Mouse (Mus musculus): ENCODE data around the gene Rgs9bp. TPM values are rescaled to one million over a fixed set of nuclear protein-coding genes. Genes with fewer than 3 reads are reported as not detected.
A peak's percentile ranks its signal among the peaks of the same experiment; 100 is the strongest.

The Rgs9bp gene
- total RNA-seq (2021) = under 1 TPM; 0.38 to 0.40 TPM
- long read RNA-seq, experiment 1 = 0 reads
- long read RNA-seq, experiment 2 = 0 reads

DNA sequence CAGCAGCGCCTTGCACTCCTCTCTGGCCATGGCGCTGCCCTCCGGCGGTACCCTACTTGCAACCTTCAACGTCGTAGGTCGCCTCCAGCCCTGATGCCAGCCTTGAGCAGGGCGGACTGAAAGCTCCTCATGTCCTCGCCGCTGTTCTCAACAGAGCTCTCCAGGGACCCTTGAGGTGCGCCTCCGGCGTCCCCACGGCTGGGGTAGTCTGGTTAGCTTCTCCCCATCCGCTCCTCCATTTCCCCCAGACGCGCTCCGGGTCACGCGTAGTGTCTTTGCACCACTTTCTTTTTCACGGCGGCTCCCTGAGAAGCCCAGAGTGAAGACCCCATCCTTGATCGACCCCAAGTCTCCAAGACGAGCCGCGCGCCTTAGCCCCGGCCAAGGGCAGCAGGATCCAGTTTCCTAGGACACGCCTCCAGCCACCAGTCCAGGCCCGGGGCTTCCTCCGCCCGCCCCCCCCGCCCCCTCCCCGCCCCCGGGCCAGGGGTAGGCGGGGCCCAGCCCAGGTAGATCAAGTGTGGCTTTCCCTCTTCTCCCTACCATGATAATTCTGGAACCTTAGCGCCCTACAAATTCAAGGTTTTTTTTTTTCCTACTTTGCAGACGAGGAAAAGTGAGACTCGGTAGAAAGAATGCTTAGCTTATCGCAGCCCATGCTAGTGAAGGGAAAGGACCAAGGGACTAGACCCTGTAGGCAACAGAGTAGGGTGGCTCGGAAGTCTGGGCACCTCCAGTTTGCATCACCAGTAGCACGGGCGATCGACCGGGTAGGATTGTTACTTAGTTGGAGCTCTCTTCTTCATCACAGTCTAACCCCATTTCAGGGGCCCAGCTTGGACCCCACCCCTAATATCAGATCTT is at the start of gene Rgs9bp:
Gene Rgs9bp, minus strand, starts transcription at position 392 of the 864 bp plus-strand sequence.
- Histone ChIP-seq H3K4me3 (peak within 1 kb of the TSS; percentile 93), H3K27ac (peak within 1 kb of the TSS; percentile 84)
- no peak for TF ChIP-seq CTCF (IDR thresholded peaks at IDR 0.05)
- intact Hi-C loops (cut with DNase I) = loop anchor here (2.0 kb wide), 1 partner anchor 31 kb away; no protein-coding TSS in a partner anchor
- DNase-seq (ENCODE audit: extremely low spot score in 1 of 2, low spot score in 2 of 2) = no peak

DNA sequence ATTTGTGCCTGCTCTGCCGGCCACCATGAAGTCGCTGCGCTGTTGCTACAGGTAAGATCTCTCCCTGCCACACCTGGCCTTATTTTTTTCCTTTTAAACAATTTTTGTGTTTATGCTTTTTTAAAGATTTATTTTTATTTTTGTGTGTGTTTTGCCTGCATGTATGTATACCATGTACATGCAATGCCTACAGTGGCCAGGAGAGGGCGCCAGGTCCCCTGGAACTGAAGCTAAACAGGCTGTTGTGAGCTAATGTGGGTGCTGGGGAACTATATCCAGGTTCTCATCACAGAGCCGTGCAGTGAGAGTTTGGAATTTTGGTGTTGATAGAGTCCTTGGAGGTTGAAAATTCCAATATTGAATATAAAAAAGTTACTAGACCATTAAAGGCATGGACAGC is 43.1 kb upstream of the Rgs9bp start:
- peak; percentile 62 for TF ChIP-seq CTCF (IDR thresholded peaks at IDR 0.05)
- intact Hi-C loops (cut with DNase I) = no loop called here
- no peak overlapping the region for H3K4me3 ChIP-seq
- DNase-seq (ENCODE audit: extremely low spot score in 1 of 2, low spot score in 2 of 2) = no peak
- no peak overlapping the region for H3K27ac ChIP-seq

DNA sequence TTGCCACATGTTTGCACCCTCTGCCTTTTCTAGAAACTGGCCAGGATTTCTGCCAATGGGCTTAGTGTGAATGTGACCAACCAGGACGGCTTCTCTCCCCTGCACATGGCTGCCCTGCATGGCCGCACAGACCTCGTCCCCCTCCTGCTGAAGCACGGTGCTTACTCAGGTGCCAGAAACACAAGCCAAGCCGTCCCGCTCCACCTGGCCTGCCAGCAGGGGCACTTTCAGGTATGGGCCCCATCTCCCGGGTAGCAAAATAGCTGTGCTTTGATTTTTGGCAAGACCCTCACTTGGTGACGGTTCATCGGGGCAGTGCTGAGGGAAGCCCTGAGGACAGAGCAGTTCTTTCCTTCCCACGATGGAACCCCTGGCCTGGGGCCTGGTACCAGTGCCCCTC is 42.0 kb upstream of the Rgs9bp start:
- Histone ChIP-seq H3K4me3 (no peak overlapping the region), H3K27ac (no peak overlapping the region)
- no peak for DNase-seq (ENCODE audit: extremely low spot score in 1 of 2, low spot score in 2 of 2)
- no peak for TF ChIP-seq CTCF (IDR thresholded peaks at IDR 0.05)
- intact Hi-C loops (cut with DNase I) = no loop called here

DNA sequence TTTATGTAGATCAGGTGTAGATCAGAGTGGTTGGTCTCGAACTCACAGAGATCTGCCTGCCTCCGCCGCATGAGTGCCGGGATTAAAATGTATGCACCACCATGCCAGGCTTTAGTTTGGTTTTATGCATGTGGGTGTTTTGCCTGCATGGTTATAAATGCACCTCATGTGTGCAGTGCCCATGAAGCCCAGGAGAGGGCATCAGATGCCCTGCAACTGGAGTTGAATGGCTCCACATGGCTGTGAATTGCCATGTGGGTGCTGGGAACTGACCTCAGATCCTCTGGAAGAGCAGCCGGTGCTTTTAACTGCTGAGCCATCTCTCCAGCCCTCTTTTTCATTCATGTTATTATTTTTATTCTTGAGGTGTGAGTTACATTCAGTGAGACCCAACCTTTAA is 40.7 kb upstream of the Rgs9bp start:
- intact Hi-C loops (cut with DNase I) = no loop called here
- DNase-seq (ENCODE audit: extremely low spot score in 1 of 2, low spot score in 2 of 2) = no peak
- H3K27ac ChIP-seq = no peak overlapping the region
- TF ChIP-seq CTCF (IDR thresholded peaks at IDR 0.05) = no peak; the same call in 1 of the 2 replicates
- H3K4me3 ChIP-seq = no peak overlapping the region

DNA sequence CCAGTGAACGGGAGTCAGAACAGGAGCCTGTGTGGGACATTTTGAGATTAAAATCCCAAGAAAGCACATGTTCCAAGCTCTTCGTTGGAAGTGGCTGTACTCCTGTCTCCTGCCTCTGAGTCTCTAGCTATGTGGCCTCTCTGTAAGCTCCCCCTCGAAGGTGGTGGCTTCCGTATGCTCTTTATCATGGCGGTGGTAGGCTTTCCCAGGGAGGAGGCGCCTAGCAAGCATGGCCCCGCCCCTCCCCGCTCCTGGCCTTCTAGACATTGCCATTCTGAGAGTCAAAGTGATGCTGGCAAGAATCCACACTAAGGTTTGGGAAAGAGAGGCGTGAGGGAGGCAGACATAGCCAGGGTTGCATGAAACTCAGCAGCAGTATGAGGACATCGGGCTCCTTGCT is 37.2 kb upstream of the Rgs9bp start:
- intact Hi-C loops (cut with DNase I) = no loop called here
- Histone ChIP-seq H3K4me3 (no peak overlapping the region), H3K27ac (no peak overlapping the region)
- no peak for TF ChIP-seq CTCF (IDR thresholded peaks at IDR 0.05)
- no peak for DNase-seq (ENCODE audit: extremely low spot score in 1 of 2, low spot score in 2 of 2)

DNA sequence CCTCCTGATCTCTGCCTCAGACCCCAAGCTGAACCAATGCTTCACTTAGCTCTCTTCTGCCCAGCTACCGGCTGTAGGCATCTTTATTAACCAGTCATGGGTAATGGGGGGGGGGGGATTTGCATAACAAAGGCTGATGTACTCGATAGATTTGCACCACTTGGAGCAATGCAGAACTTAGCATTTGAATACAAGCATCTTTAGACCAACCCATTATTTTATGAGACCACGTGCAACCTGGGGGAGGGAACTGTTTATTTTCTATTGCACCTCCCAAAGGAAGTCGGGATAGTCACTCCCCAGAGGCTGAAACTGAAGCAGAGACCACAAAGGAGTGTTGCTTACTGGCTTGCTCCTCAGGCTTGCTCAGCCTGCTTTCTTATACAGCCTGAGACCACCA is 32.1 kb upstream of the Rgs9bp start:
- intact Hi-C loops (cut with DNase I) = no loop called here
- no peak overlapping the region for H3K27ac ChIP-seq
- no peak for TF ChIP-seq CTCF (IDR thresholded peaks at IDR 0.05)
- H3K4me3 ChIP-seq = no peak overlapping the region
- no peak for DNase-seq (ENCODE audit: extremely low spot score in 1 of 2, low spot score in 2 of 2)

DNA sequence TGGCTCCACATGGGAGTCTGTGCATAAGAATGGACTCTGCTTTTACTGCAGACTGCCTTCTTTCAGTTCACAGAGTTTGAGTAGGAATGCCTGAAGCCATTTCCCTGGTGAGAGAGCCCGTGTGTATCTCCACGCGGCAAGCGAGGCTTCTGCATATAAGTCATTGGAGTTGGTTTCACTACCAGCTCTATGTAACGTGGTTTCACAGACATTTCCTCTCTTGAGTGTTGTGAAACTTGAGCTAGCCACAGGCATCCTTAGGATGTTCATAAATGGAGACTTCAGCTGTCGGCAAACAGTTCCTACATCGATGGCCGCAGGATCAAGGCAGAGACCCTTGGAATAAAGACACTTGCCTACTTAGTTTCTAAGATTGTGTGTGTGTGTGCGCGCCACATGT is 23.9 kb upstream of the Rgs9bp start:
- TF ChIP-seq CTCF (IDR thresholded peaks at IDR 0.05) = no peak
- intact Hi-C loops (cut with DNase I) = no loop called here
- Histone ChIP-seq H3K4me3 (no peak overlapping the region), H3K27ac (no peak overlapping the region)
- DNase-seq (ENCODE audit: extremely low spot score in 1 of 2, low spot score in 2 of 2) = no peak

DNA sequence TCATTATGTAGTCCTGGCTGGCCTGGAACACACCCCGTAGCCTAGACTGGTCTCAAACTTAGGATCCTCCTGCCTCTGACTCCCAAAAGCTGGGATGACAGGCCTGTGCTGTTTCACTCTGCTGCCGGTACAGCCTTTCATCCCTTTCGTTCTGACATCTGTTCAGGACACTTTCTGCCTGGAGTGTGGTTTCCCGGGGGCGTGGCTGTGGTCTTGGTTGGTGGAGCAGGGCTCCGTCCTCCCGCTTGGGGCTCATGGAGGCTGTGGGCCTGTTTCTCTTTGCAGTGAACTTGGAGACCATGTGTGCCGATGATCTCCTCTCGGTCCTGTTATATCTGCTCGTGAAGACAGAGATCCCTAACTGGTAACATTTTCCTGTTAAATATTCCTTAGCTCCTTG is 21.4 kb upstream of the Rgs9bp start:
- no peak for TF ChIP-seq CTCF (IDR thresholded peaks at IDR 0.05)
- DNase-seq (ENCODE audit: extremely low spot score in 1 of 2, low spot score in 2 of 2) = no peak
- H3K4me3 ChIP-seq = no peak overlapping the region
- intact Hi-C loops (cut with DNase I) = no loop called here
- H3K27ac ChIP-seq = no peak overlapping the region

DNA sequence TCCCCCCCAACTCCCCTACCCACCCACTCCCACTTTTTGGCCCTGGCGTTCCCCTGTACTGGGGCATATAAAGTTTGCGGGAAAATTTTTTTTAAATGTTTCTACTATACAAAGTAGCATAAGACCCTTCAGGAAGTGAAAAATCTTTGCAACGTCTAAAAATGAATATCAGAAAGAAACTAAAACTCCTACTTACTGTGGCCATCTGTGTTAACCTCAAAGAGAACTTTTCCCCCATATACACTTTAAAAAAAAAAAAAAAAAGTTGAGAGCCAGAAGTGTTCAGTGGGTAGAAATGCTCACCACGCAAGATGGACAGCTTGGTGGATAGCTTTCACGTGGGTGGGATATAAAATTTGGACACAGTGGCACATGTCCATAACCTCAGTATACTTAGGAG is 17.4 kb upstream of the Rgs9bp start:
- no peak for DNase-seq (ENCODE audit: extremely low spot score in 1 of 2, low spot score in 2 of 2)
- TF ChIP-seq CTCF (IDR thresholded peaks at IDR 0.05) = no peak
- H3K27ac ChIP-seq = no peak overlapping the region
- intact Hi-C loops (cut with DNase I) = no loop called here
- H3K4me3 ChIP-seq = no peak overlapping the region

DNA sequence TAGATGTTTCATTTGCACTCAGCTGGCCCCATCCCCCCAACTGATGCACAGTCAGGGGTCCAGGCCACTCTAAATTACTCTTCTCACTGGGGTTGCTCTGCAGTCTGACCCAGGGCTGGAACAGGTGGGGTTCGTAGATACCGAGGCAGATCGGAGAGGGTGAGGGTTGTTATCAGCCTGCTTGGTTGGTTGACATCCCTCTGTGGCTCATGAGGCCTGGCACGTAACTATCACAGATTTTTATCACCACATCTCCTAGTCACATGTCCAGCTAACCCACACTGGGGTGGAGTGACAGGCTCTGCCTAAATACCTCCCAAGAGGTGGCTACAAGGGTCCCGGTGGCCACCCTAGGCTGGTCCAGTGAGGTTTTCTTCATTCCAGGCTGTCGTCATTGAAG is 15.7 kb upstream of the Rgs9bp start:
- Histone ChIP-seq H3K27ac (no peak overlapping the region), H3K4me3 (no peak overlapping the region)
- TF ChIP-seq CTCF (IDR thresholded peaks at IDR 0.05) = no peak
- intact Hi-C loops (cut with DNase I) = no loop called here
- no peak for DNase-seq (ENCODE audit: extremely low spot score in 1 of 2, low spot score in 2 of 2)

DNA sequence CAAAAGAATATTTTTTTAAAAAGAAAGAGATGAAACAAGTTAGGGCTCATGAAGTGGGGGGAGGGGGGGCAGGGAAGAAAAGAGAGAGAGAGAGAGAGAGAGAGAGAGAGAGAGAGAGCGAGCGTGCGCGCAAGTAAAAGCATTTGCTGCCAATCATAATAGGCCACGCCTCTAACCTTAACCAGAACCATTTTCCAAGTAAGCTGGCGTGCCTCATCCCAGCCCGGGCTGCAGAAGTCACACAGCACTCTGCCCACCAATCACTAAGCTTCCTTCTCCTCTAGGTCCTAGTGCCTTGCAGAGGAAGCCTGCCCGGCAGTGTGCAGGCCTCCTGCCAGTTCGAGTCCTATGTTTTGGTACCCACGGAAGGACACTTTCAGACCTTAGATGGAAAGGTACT is 14.6 kb upstream of the Rgs9bp start:
- Histone ChIP-seq H3K27ac (peak overlapping the region; percentile 68), H3K4me3 (no peak overlapping the region)
- no peak for DNase-seq (ENCODE audit: extremely low spot score in 1 of 2, low spot score in 2 of 2)
- intact Hi-C loops (cut with DNase I) = no loop called here
- no peak for TF ChIP-seq CTCF (IDR thresholded peaks at IDR 0.05)

DNA sequence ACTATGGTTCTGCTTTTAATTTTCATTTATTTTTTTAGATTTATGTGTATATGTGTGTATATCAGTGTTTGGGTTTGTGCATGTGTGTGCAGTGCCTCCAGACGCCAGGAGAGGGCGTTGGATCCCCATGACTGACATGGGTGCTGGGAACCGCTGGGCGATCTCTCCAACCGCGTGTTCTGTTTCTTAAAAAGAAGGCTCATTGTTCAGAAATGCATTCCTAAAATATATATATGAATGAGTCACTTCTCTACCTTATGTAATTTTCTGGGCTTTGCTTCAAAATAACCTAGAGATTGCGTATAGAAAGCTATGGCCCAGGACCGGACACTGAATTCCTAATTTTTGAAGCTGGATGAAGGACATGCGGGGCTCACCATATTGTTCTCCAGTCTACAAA is 14.1 kb upstream of the Rgs9bp start:
- peak; percentile 56 for TF ChIP-seq CTCF (IDR thresholded peaks at IDR 0.05)
- Histone ChIP-seq H3K4me3 (no peak overlapping the region), H3K27ac (peak overlapping the region; percentile 68)
- DNase-seq (ENCODE audit: extremely low spot score in 1 of 2, low spot score in 2 of 2) = no peak
- intact Hi-C loops (cut with DNase I) = no loop called here

DNA sequence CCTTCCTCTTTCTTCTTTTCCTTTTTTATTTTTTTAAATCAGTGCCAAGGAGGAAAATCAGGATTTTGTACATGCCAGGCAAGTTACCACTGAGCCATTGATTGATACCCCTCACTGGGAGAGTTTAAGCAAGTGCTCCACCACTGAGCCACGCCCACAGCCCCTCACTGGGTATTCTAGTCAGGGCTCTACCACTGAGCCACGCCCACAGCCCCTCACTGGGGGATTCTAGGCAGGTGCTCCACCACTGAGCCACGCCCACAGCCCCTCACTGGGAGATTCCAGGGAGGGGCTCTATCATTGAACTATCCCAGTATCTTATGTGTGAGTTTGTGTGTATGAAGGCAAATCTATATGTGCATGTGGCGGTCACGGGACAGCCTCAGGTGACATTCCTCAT is 8.9 kb upstream of the Rgs9bp start:
- no peak for TF ChIP-seq CTCF (IDR thresholded peaks at IDR 0.05)
- H3K27ac ChIP-seq = no peak overlapping the region
- H3K4me3 ChIP-seq = no peak overlapping the region
- no peak for DNase-seq (ENCODE audit: extremely low spot score in 1 of 2, low spot score in 2 of 2)
- intact Hi-C loops (cut with DNase I) = no loop called here
